Mouse (Mus musculus): Measurements from ENCODE around the gene Fam129a. TPM values are rescaled to one million over a fixed set of nuclear protein-coding genes. Genes with fewer than 3 reads are reported as not detected.
"Not testable (repeated sequence)": the region's sequence is repeated elsewhere in the genome, so short reads cannot be mapped to it uniquely, and the experiment has no call there.

Gene Fam129a
- polyA plus RNA-seq, 1 experiment from 2014 or later = 2.8 TPM

GRCm38 (mm10) chr1:151721357-151721983 is 150.5 kb downstream of the Fam129a start:
- no peaks in the 10 kb centered on the region for H3K9me3 ChIP-seq
- H3K4me3 ChIP-seq (replicated peaks) = no peak overlapping the region
- H3K27me3 ChIP-seq = no peaks in the 10 kb centered on the region
- ATAC-seq (ENCODE audit: insufficient number of reproducible peaks, insufficient read depth, low FRiP score, low TSS enrichment, low read depth) = no peak
- no peak overlapping the region for H3K4me2 ChIP-seq
- no peak overlapping the region for H3K27ac ChIP-seq
- whole genome bisulfite sequencing = 81% methylated on average over 10 of the region's 10 CpGs
- H3K36me3 ChIP-seq = no peaks in the 10 kb centered on the region
- H3K9ac ChIP-seq (replicated peaks) = no peak overlapping the region
- no peaks in the 10 kb centered on the region for H3K4me1 ChIP-seq (replicated peaks)

- no peak overlapping the region for H3K27ac ChIP-seq
- no peak overlapping the region for H3K4me3 ChIP-seq (replicated peaks)
- H3K27me3 ChIP-seq = no peaks in the 10 kb centered on the region
- no peak for ATAC-seq (ENCODE audit: insufficient number of reproducible peaks, insufficient read depth, low FRiP score, low TSS enrichment, low read depth)
- 85% methylated on average over 4 of the region's 4 CpGs for WGBS
- H3K9me3 ChIP-seq = no peaks in the 10 kb centered on the region
- H3K4me1 ChIP-seq (replicated peaks) = no peaks in the 10 kb centered on the region
- no peak overlapping the region for H3K9ac ChIP-seq (replicated peaks)
- no peaks in the 10 kb centered on the region for H3K36me3 ChIP-seq
- H3K4me2 ChIP-seq = no peak overlapping the region
Measured at GRCm38 (mm10) chr1:151723771-151724170, 152.8 kb downstream of the Fam129a start.

GRCm38 (mm10) chr1:151725590-151725989 is 154.6 kb downstream of the Fam129a start:
- no peak overlapping the region for H3K4me3 ChIP-seq (replicated peaks)
- ATAC-seq (ENCODE audit: insufficient number of reproducible peaks, insufficient read depth, low FRiP score, low TSS enrichment, low read depth) = no peak
- no peak overlapping the region for H3K9ac ChIP-seq (replicated peaks)
- no peaks in the 10 kb centered on the region for H3K27me3 ChIP-seq
- no peak overlapping the region for H3K27ac ChIP-seq
- no peaks in the 10 kb centered on the region for H3K4me1 ChIP-seq (replicated peaks)
- no peak overlapping the region for H3K4me2 ChIP-seq
- no peaks in the 10 kb centered on the region for H3K36me3 ChIP-seq
- no peaks in the 10 kb centered on the region for H3K9me3 ChIP-seq
- 81% methylated on average over 2 of the region's 2 CpGs for WGBS

GRCm38 (mm10) chr1:151726358-151726757 is 155.4 kb downstream of the Fam129a start:
- WGBS = 92% methylated on average over 6 of the region's 6 CpGs
- no peaks in the 10 kb centered on the region for H3K4me1 ChIP-seq (replicated peaks)
- no peaks in the 10 kb centered on the region for H3K36me3 ChIP-seq
- no peak for ATAC-seq (ENCODE audit: insufficient number of reproducible peaks, insufficient read depth, low FRiP score, low TSS enrichment, low read depth)
- H3K9me3 ChIP-seq = no peaks in the 10 kb centered on the region
- no peaks in the 10 kb centered on the region for H3K27me3 ChIP-seq
- no peak overlapping the region for H3K27ac ChIP-seq
- H3K4me2 ChIP-seq = no peak overlapping the region
- H3K4me3 ChIP-seq (replicated peaks) = no peak overlapping the region
- no peak overlapping the region for H3K9ac ChIP-seq (replicated peaks)

GRCm38 (mm10) chr1:151728141-151728540 is 157.2 kb downstream of the Fam129a start:
- H3K9ac ChIP-seq (replicated peaks) = no peak overlapping the region
- H3K9me3 ChIP-seq = no peaks in the 10 kb centered on the region
- 90% methylated on average over 4 of the region's 4 CpGs for WGBS
- no peak overlapping the region for H3K4me2 ChIP-seq
- no peaks in the 10 kb centered on the region for H3K36me3 ChIP-seq
- H3K27ac ChIP-seq = no peak overlapping the region
- no peak for ATAC-seq (ENCODE audit: insufficient number of reproducible peaks, insufficient read depth, low FRiP score, low TSS enrichment, low read depth)
- no peaks in the 10 kb centered on the region for H3K4me1 ChIP-seq (replicated peaks)
- H3K4me3 ChIP-seq (replicated peaks) = no peak overlapping the region
- H3K27me3 ChIP-seq = no peaks in the 10 kb centered on the region

- H3K27ac ChIP-seq = no peak overlapping the region
- no peaks in the 10 kb centered on the region for H3K36me3 ChIP-seq
- H3K9ac ChIP-seq (replicated peaks) = no peak overlapping the region
- no peak overlapping the region for H3K4me3 ChIP-seq (replicated peaks)
- no peaks in the 10 kb centered on the region for H3K4me1 ChIP-seq (replicated peaks)
- H3K9me3 ChIP-seq = no peaks in the 10 kb centered on the region
- H3K4me2 ChIP-seq = no peak overlapping the region
- H3K27me3 ChIP-seq = no peaks in the 10 kb centered on the region
- 84% methylated on average over 2 of the region's 2 CpGs for WGBS
- no peak for ATAC-seq (ENCODE audit: insufficient number of reproducible peaks, insufficient read depth, low FRiP score, low TSS enrichment, low read depth)
Measured at GRCm38 (mm10) chr1:151737146-151737545, 166.2 kb downstream of the Fam129a start.

- Histone ChIP-seq H3K9me3 (no peaks in the 10 kb centered on the region), H3K4me1 (replicated peaks) (no peaks in the 10 kb centered on the region), H3K27me3 (no peaks in the 10 kb centered on the region), H3K27ac (no peak overlapping the region), H3K36me3 (no peaks in the 10 kb centered on the region), H3K9ac (replicated peaks) (no peak overlapping the region), H3K4me3 (replicated peaks) (no peak overlapping the region), H3K4me2 (no peak overlapping the region)
- WGBS = 90% methylated on average over 7 of the region's 7 CpGs
- ATAC-seq (ENCODE audit: insufficient number of reproducible peaks, insufficient read depth, low FRiP score, low TSS enrichment, low read depth) = no peak
Measured at GRCm38 (mm10) chr1:151741199-151741621, 170.2 kb downstream of the Fam129a start.

- WGBS = 96% methylated on average over 2 of the region's 2 CpGs
- H3K9me3 ChIP-seq; ATAC-seq (ENCODE audit: insufficient number of reproducible peaks, insufficient read depth, low FRiP score, low TSS enrichment, low read depth); H3K27me3 ChIP-seq; H3K9ac ChIP-seq (replicated peaks); H3K4me2 ChIP-seq; H3K4me3 ChIP-seq (replicated peaks); H3K36me3 ChIP-seq; H3K27ac ChIP-seq; H3K4me1 ChIP-seq (replicated peaks): not testable (repeated sequence)
Measured at GRCm38 (mm10) chr1:151749894-151750293, 178.9 kb downstream of the Fam129a start.

- no peak for ATAC-seq (ENCODE audit: insufficient number of reproducible peaks, insufficient read depth, low FRiP score, low TSS enrichment, low read depth)
- Histone ChIP-seq H3K36me3 (no peaks in the 10 kb centered on the region), H3K27ac (no peak overlapping the region), H3K27me3 (no peaks in the 10 kb centered on the region), H3K4me1 (replicated peaks) (peaks cover 16% of the 10 kb centered on the region), H3K4me3 (replicated peaks) (no peak overlapping the region), H3K9me3 (no peaks in the 10 kb centered on the region), H3K4me2 (no peak overlapping the region), H3K9ac (replicated peaks) (no peak overlapping the region)
- 81% methylated on average over 4 of the region's 4 CpGs for WGBS
Measured at GRCm38 (mm10) chr1:151752946-151753345, 182.0 kb downstream of the Fam129a start.

- no peak overlapping the region for H3K27ac ChIP-seq
- WGBS = 82% methylated on average over 8 of the region's 8 CpGs
- H3K9me3 ChIP-seq = no peaks in the 10 kb centered on the region
- ATAC-seq (ENCODE audit: insufficient number of reproducible peaks, insufficient read depth, low FRiP score, low TSS enrichment, low read depth) = no peak
- H3K27me3 ChIP-seq = no peaks in the 10 kb centered on the region
- no peak overlapping the region for H3K4me2 ChIP-seq
- no peaks in the 10 kb centered on the region for H3K36me3 ChIP-seq
- H3K4me3 ChIP-seq (replicated peaks) = no peak overlapping the region
- peaks cover 19% of the 10 kb centered on the region for H3K4me1 ChIP-seq (replicated peaks)
- no peak overlapping the region for H3K9ac ChIP-seq (replicated peaks)
Measured at GRCm38 (mm10) chr1:151753374-151753929, 182.5 kb downstream of the Fam129a start.

- no peaks in the 10 kb centered on the region for H3K27me3 ChIP-seq
- H3K27ac ChIP-seq = no peak overlapping the region
- no peak overlapping the region for H3K9ac ChIP-seq (replicated peaks)
- peaks cover 23% of the 10 kb centered on the region for H3K4me1 ChIP-seq (replicated peaks)
- no peaks in the 10 kb centered on the region for H3K36me3 ChIP-seq
- 78% methylated on average over 10 of the region's 10 CpGs for WGBS
- peak overlapping the region; percentile 98 for H3K4me2 ChIP-seq
- H3K9me3 ChIP-seq = no peaks in the 10 kb centered on the region
- H3K4me3 ChIP-seq (replicated peaks) = peak overlapping the region; percentile 92; the same call in 1 of the 2 replicates
- no peak for ATAC-seq (ENCODE audit: insufficient number of reproducible peaks, insufficient read depth, low FRiP score, low TSS enrichment, low read depth)
Measured at GRCm38 (mm10) chr1:151754028-151754489, 183.1 kb downstream of the Fam129a start.
